30 mouse cellular contexts compared by ENCODE assay signal in the genomic region with DNA sequence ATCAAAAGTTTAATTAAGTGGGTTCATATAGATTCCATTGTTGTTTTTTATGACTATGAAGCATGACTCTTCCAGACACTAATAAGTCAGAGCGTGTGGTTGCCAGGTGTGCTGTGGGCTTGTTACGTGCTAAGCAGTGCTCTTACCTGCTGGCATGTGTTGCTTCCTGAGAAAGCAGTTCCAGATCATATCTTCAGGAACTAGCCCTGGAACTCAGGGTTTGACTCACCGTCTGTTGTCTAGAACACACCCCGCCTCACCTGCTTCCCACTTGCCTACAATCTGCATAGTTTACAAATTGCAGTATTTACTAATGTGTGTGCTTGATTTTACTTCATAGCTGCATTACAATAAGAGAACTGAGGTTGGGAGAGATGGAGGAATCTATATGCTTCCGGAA.
"Had no signal": no experiment of that assay in that cellular context is flagged by ENCODE, and none has a peak within 500 bp of the region (broad histone marks: within the 10 kb centered on the region; RNA-seq: fewer than 3 reads in every experiment).

No protein-coding gene starts in this region.

- H3K27ac ChIP-seq: limb, embryonic 10.5 days; limb, embryonic 12.5 days; limb, embryonic 13.5 days; limb, embryonic 15.5 days; liver, embryonic 12.5 days; liver, embryonic 13.5 days; liver, embryonic 14.5 days; liver, embryonic 15.5 days; lung, embryonic 15.5 days; macrophage; midbrain, embryonic 10.5 days; midbrain, embryonic 12.5 days; midbrain, embryonic 13.5 days; midbrain, embryonic 15.5 days; neural tube, embryonic 12.5 days had no signal

- H3K4me1 ChIP-seq: midbrain, embryonic 12.5 days; midbrain, embryonic 15.5 days; neural tube, embryonic 12.5 days had no signal

- DNase-seq: left cerebral cortex, postnatal 4 days; liver; liver, embryonic 13.5 days; liver, postnatal 0 days; lung, adult 18-20 months; lung, adult 2 months; lung, embryonic 14.5 days; lung, postnatal 10 days; lung, postnatal 14 days; lung, postnatal 36 days; midbrain, embryonic 14.5 days had no signal

- H3K9ac ChIP-seq: limb, embryonic 12.5 days; limb, embryonic 13.5 days; limb, embryonic 15.5 days; liver, embryonic 12.5 days; liver, embryonic 13.5 days; liver, embryonic 14.5 days; liver, embryonic 15.5 days; liver, postnatal 0 days; lung, embryonic 14.5 days; lung, embryonic 15.5 days; midbrain, embryonic 12.5 days; midbrain, embryonic 13.5 days; midbrain, embryonic 15.5 days; neural tube, embryonic 12.5 days had no signal

- ATAC-seq: liver, embryonic 12.5 days; liver, postnatal 0 days; lung, postnatal 0 days; midbrain, embryonic 13.5 days; midbrain, embryonic 15.5 days; midbrain, embryonic 16.5 days had no signal

- H3K4me2 ChIP-seq: limb, embryonic 12.5 days; limb, embryonic 13.5 days; limb, embryonic 15.5 days; liver, embryonic 12.5 days; liver, embryonic 13.5 days; liver, embryonic 15.5 days; lung, embryonic 14.5 days; lung, embryonic 15.5 days; midbrain, embryonic 11.5 days; midbrain, embryonic 12.5 days; midbrain, embryonic 13.5 days; midbrain, embryonic 15.5 days; neural tube, embryonic 12.5 days had no signal

- H3K4me3 ChIP-seq: limb, embryonic 10.5 days; limb, embryonic 12.5 days; limb, embryonic 13.5 days; limb, embryonic 15.5 days; liver, embryonic 12.5 days; liver, embryonic 13.5 days; liver, embryonic 15.5 days; lung, embryonic 15.5 days; megakaryocyte, embryonic 14.5 days; midbrain, embryonic 10.5 days; midbrain, embryonic 12.5 days; midbrain, embryonic 13.5 days; midbrain, embryonic 15.5 days; myocyte; neural tube, embryonic 12.5 days had no signal

- H3K9me3 ChIP-seq: limb, embryonic 10.5 days; limb, embryonic 12.5 days; limb, embryonic 13.5 days; limb, embryonic 15.5 days; liver, embryonic 12.5 days; liver, embryonic 13.5 days; liver, embryonic 15.5 days; lung, embryonic 15.5 days; megakaryocyte, embryonic 14.5 days; midbrain, embryonic 10.5 days; midbrain, embryonic 12.5 days; midbrain, embryonic 13.5 days; midbrain, embryonic 15.5 days; neural tube, embryonic 12.5 days had no signal

- H3K27me3 ChIP-seq: limb, embryonic 12.5 days; limb, embryonic 13.5 days; limb, embryonic 15.5 days; liver, embryonic 12.5 days; liver, embryonic 13.5 days; liver, embryonic 15.5 days; lung, embryonic 15.5 days; megakaryocyte, embryonic 14.5 days; midbrain, embryonic 12.5 days; midbrain, embryonic 13.5 days; midbrain, embryonic 15.5 days; neural tube, embryonic 12.5 days had no signal

- H3K36me3 ChIP-seq: limb, embryonic 13.5 days; liver, embryonic 12.5 days; liver, embryonic 13.5 days; liver, embryonic 15.5 days; midbrain, embryonic 12.5 days; midbrain, embryonic 13.5 days; midbrain, embryonic 15.5 days; neural tube, embryonic 12.5 days had no signal
